Mouse (Mus musculus) limb, embryonic 14.5 days (tissue): Measurements from ENCODE around the gene Fam198a. TPM values are rescaled to one million over a fixed set of nuclear protein-coding genes. Genes with fewer than 3 reads are reported as not detected.

Source experiments
- ATAC-seq: fragments of 200-750 bp; cut with Nextera tagmentation; 2 replicates; pipeline ENCODE4 v1.8.0; 2017; ENCODE audit warnings: low read depth, moderate number of reproducible peaks, moderate TSS enrichment; ENCODE audit not compliant: low FRiP score
- DNase-seq: peaks from one replicate; pipeline ENCODE4 v3.0.0-alpha.2; 2015; ENCODE audit warnings: low spot score
- H3K27ac ChIP-seq: fragments of 300-500 bp; sonication (generic); replicated peaks from 2 replicates; pipeline ENCODE4 v1.5.1; 2014; ENCODE audit warnings: low read depth, mild to moderate bottlenecking, low read length, moderate library complexity, mixed read lengths
- H3K27me3 ChIP-seq: fragments of 300-500 bp; sonication (generic); 2 replicates; pipeline ENCODE4 v1.6.1; 2014; ENCODE audit warnings: low read length, mixed read lengths; ENCODE audit not compliant: control insufficient read depth, insufficient read depth
- H3K36me3 ChIP-seq: fragments of 300-500 bp; sonication (generic); 2 replicates; pipeline ENCODE4 v1.6.1; 2014; ENCODE audit warnings: mild to moderate bottlenecking, low read length, moderate library complexity, mixed read lengths; ENCODE audit not compliant: control insufficient read depth, insufficient read depth
- H3K4me1 ChIP-seq: fragments of 300-500 bp; sonication (generic); 2 replicates; pipeline ENCODE4 v1.6.1; 2014; ENCODE audit warnings: antibody characterized with exemption, low read length, mixed read lengths; ENCODE audit not compliant: control insufficient read depth, insufficient read depth
- H3K4me2 ChIP-seq: fragments of 300-500 bp; sonication (generic); replicated peaks from 2 replicates; pipeline ENCODE4 v1.6.1; 2014; ENCODE audit warnings: low read depth, mild to moderate bottlenecking, low read length, moderate library complexity; ENCODE audit not compliant: severe bottlenecking
- H3K4me3 ChIP-seq: fragments of 300-500 bp; sonication (generic); replicated peaks from 2 replicates; pipeline ENCODE4 v1.5.1; 2014; ENCODE audit warnings: low read length
- H3K9ac ChIP-seq: fragments of 300-500 bp; sonication (generic); 2 replicates; pipeline ENCODE4 v1.6.1; 2014; ENCODE audit warnings: mild to moderate bottlenecking, low read depth, low read length, moderate library complexity; ENCODE audit not compliant: severe bottlenecking
- H3K9me3 ChIP-seq: fragments of 300-500 bp; sonication (generic); 2 replicates; pipeline ENCODE4 v1.6.1; 2016; ENCODE audit warnings: low read length; ENCODE audit not compliant: control insufficient read depth
- POLR2A ChIP-seq: fragments of 200-500 bp; IDR thresholded peaks from 2 replicates; pipeline ENCODE4 v1.8.0; 2012; ENCODE audit warnings: inconsistent platforms, mild to moderate bottlenecking, moderate library complexity, borderline replicate concordance; ENCODE audit not compliant: insufficient read depth, insufficient read length; ENCODE audit errors: extremely low read depth
- WGBS: fragments of 180-500 bp; shearing (Covaris S2); extraction: QIAGEN DNeasy Blood & Tissue Kit; methylation state at CpG from one replicate; pipeline ENCODE4 v1.1.7; 2014; 5-methylcytosine and 5-hydroxymethylcytosine counted together
- polyA plus RNA-seq, 2 experiments: library from polyadenylated mRNA; depleted of rRNA in 1 of 2; stranded (reverse) in 1 of 2; unstranded in 1 of 2; fragments of >200 nt; fragmentation: Nextera tagmentation in 1 of 2; extraction: Ambion mirVana in 1 of 2; gene quantifications; 2 replicates each; pipeline versions ENCODE4 v1.2.1 to v1.2.3; 2012 to 2014

The Fam198a gene
- polyA plus RNA-seq, 2 experiments: 6.4 to 8.7 TPM

DNA sequence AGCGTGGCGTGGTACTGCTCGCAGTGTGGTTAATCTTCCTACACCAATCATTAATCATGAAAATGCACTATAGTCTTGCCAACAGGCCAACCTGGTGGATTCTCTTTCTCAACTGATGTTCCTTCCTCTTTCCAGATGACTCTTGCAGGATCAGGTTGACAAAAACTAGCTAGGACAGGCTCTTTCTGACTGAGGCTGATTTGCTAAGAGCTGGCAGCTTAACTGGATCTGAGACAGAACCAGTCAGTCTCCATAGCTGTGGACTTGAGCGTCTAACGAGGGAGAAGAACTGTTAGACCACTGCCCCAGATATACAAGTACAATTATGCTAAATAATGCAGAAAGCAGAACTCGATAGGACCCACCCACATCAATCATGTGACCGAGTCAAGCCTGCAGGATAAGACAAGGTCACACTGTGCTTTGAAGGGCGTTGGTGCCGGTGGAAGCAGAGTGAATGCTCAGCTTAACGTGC, 31.7 kb upstream of the Fam198a start:
- WGBS: 80% methylated on average over 10 of the region's 10 CpGs
- no peaks in the 10 kb centered on the region for H3K36me3 ChIP-seq
- no peaks in the 10 kb centered on the region for H3K27me3 ChIP-seq
- H3K4me2 ChIP-seq: no peak overlapping the region
- no peaks in the 10 kb centered on the region for H3K4me1 ChIP-seq
- no peak overlapping the region for H3K27ac ChIP-seq
- no peak for ATAC-seq
- DNase-seq: no peak
- H3K9me3 ChIP-seq: no peaks in the 10 kb centered on the region
- no peak overlapping the region for H3K4me3 ChIP-seq
- no peak for TF ChIP-seq POLR2A
- no peak overlapping the region for H3K9ac ChIP-seq

- 73% methylated on average over 8 of the region's 8 CpGs for WGBS
Observed at GRCm38 (mm10) chr9:121923443-121923842, 27.3 kb upstream of the Fam198a start.

GRCm38 (mm10) chr9:121923906-121924305, 26.9 kb upstream of the Fam198a start:
- no peak for TF ChIP-seq POLR2A
- Histone ChIP-seq H3K9ac (no peak overlapping the region), H3K4me1 (no peaks in the 10 kb centered on the region), H3K9me3 (no peaks in the 10 kb centered on the region), H3K4me3 (no peak overlapping the region), H3K4me2 (no peak overlapping the region), H3K27ac (no peak overlapping the region), H3K27me3 (no peaks in the 10 kb centered on the region), H3K36me3 (no peaks in the 10 kb centered on the region)
- ATAC-seq: no peak
- DNase-seq: no peak
- 86% methylated on average over 5 of the region's 5 CpGs for WGBS

More at GRCm38 (mm10) chr9:121923443-121923842, 27.3 kb upstream of the Fam198a start:
- no peak overlapping the region for H3K9ac ChIP-seq
- H3K27me3 ChIP-seq: no peaks in the 10 kb centered on the region
- no peak overlapping the region for H3K4me3 ChIP-seq
- no peak for DNase-seq
- ATAC-seq: no peak
- no peak for TF ChIP-seq POLR2A
- no peaks in the 10 kb centered on the region for H3K4me1 ChIP-seq
- H3K4me2 ChIP-seq: no peak overlapping the region
- H3K9me3 ChIP-seq: no peaks in the 10 kb centered on the region
- no peaks in the 10 kb centered on the region for H3K36me3 ChIP-seq
- H3K27ac ChIP-seq: no peak overlapping the region

GRCm38 (mm10) chr9:121924901-121925560, 25.8 kb upstream of the Fam198a start:
- 82% methylated on average over 9 of the region's 9 CpGs for WGBS
- no peak for DNase-seq
- H3K27me3 ChIP-seq: no peaks in the 10 kb centered on the region

GRCm38 (mm10) chr9:121925959-121926358, 24.8 kb upstream of the Fam198a start:
- Histone ChIP-seq H3K9ac (no peak overlapping the region), H3K27me3 (no peaks in the 10 kb centered on the region), H3K4me3 (no peak overlapping the region), H3K9me3 (no peaks in the 10 kb centered on the region), H3K27ac (no peak overlapping the region), H3K36me3 (no peaks in the 10 kb centered on the region), H3K4me2 (no peak overlapping the region), H3K4me1 (no peaks in the 10 kb centered on the region)
- ATAC-seq (no peak), DNase-seq (no peak)
- TF ChIP-seq POLR2A: no peak
- WGBS: 41% methylated on average over 8 of the region's 8 CpGs

More at GRCm38 (mm10) chr9:121924901-121925560, 25.8 kb upstream of the Fam198a start:
- no peak overlapping the region for H3K9ac ChIP-seq
- no peak for ATAC-seq
- H3K4me1 ChIP-seq: no peaks in the 10 kb centered on the region
- no peaks in the 10 kb centered on the region for H3K9me3 ChIP-seq
- no peaks in the 10 kb centered on the region for H3K36me3 ChIP-seq
- no peak for TF ChIP-seq POLR2A
- no peak overlapping the region for H3K4me2 ChIP-seq
- H3K27ac ChIP-seq: no peak overlapping the region
- no peak overlapping the region for H3K4me3 ChIP-seq
